Mouse (Mus musculus) midbrain, embryonic 15.5 days (tissue): ENCODE results near the gene 9530003J23Rik. TPM values are rescaled to one million over a fixed set of nuclear protein-coding genes. Genes with fewer than 3 reads are reported as not detected.
"Not testable (repeated sequence)": the region's sequence is repeated elsewhere in the genome, so short reads cannot be mapped to it uniquely, and the experiment has no call there.

ENCODE experiments used
- ATAC-seq: fragments of 200-750 bp; cut with Nextera tagmentation; replicated peaks from 2 replicates; pipeline ENCODE4 v1.8.0; 2017; ENCODE audit warnings: moderate TSS enrichment
- H3K27ac ChIP-seq: fragments of 300-500 bp; sonication (generic); 2 replicates; pipeline ENCODE4 v1.5.1; 2015; ENCODE audit warnings: mild to moderate bottlenecking, inconsistent platforms
- H3K27me3 ChIP-seq: fragments of 300-500 bp; sonication (generic); replicated peaks from 2 replicates; pipeline ENCODE4 v1.6.1; 2015; ENCODE audit warnings: inconsistent platforms
- H3K36me3 ChIP-seq: fragments of 300-500 bp; sonication (generic); replicated peaks from 2 replicates; pipeline ENCODE4 v1.6.1; 2015; ENCODE audit warnings: inconsistent platforms
- H3K4me1 ChIP-seq: fragments of 300-500 bp; sonication (generic); 2 replicates; pipeline ENCODE4 v1.6.1; 2015; ENCODE audit warnings: inconsistent platforms
- H3K4me2 ChIP-seq: fragments of 300-500 bp; sonication (generic); 2 replicates; pipeline ENCODE4 v1.6.1; 2015; ENCODE audit warnings: inconsistent platforms, mild to moderate bottlenecking, moderate library complexity
- H3K4me3 ChIP-seq: fragments of 300-500 bp; sonication (generic); 2 replicates; pipeline ENCODE4 v1.5.1; 2015; ENCODE audit warnings: mild to moderate bottlenecking, inconsistent platforms
- H3K9ac ChIP-seq: fragments of 300-500 bp; sonication (generic); 2 replicates; pipeline ENCODE4 v1.6.1; 2015; ENCODE audit warnings: mild to moderate bottlenecking, inconsistent platforms
- H3K9me3 ChIP-seq: fragments of 300-500 bp; sonication (generic); 2 replicates; pipeline ENCODE4 v1.6.1; 2016; ENCODE audit warnings: inconsistent platforms
- WGBS: fragments of 180-500 bp; shearing (Covaris S2); methylation state at CpG from one replicate; pipeline ENCODE4 v1.1.7; 2015; ENCODE audit warnings: mixed read lengths; 5-methylcytosine and 5-hydroxymethylcytosine counted together
- polyA plus RNA-seq: library from polyadenylated mRNA; unstranded; fragments of >200 nt; fragmentation: Nextera tagmentation; extraction: Ambion mirVana; gene quantifications from 2 replicates; pipeline ENCODE4 v1.2.1, GENCODE M21; 2015

Gene 9530003J23Rik
- polyA plus RNA-seq, 1 experiment from 2014 or later, result not detected

- H3K9ac ChIP-seq, result 0 out of 2 replicates have a peak overlapping the region, but pooled peaks have one; percentile 9
- peak overlapping the region; percentile 80 for H3K4me2 ChIP-seq
- WGBS, result 13% methylated on average over 3 of the region's 3 CpGs
- H3K36me3 ChIP-seq, result peaks cover 23% of the 10 kb centered on the region
- H3K9me3 ChIP-seq, result no peaks in the 10 kb centered on the region
- ATAC-seq, result peak; percentile 13; the same call in 1 of the 2 replicates
- peak overlapping the region; percentile 45; the same call in 1 of the 2 replicates for H3K27ac ChIP-seq
- peak overlapping the region; percentile 5; the same call in 1 of the 2 replicates for H3K4me3 ChIP-seq
- H3K4me1 ChIP-seq, result peaks cover 20% of the 10 kb centered on the region
- H3K27me3 ChIP-seq, result no peaks in the 10 kb centered on the region
Observed at GRCm38 (mm10) chr10:117222821-117223220, 15.7 kb downstream of the 9530003J23Rik start.

GRCm38 (mm10) chr10:117218351-117218750 is 20.2 kb downstream of the 9530003J23Rik start:
- Histone ChIP-seq H3K36me3 (peaks cover 56% of the 10 kb centered on the region), H3K27ac (no peak overlapping the region), H3K4me2 (no peak overlapping the region), H3K27me3 (no peaks in the 10 kb centered on the region), H3K9me3 (no peaks in the 10 kb centered on the region), H3K9ac (no peak overlapping the region), H3K4me1 (peaks cover 14% of the 10 kb centered on the region), H3K4me3 (no peak overlapping the region)
- no peak for ATAC-seq
- WGBS, result 93% methylated on average over 8 of the region's 8 CpGs

- no peak for ATAC-seq
- no peak overlapping the region for H3K4me2 ChIP-seq
- WGBS, result 86% methylated on average over 20 of the region's 20 CpGs
- no peak overlapping the region for H3K4me3 ChIP-seq
- H3K36me3 ChIP-seq, result peaks cover 56% of the 10 kb centered on the region
- no peak overlapping the region for H3K9ac ChIP-seq
- H3K27me3 ChIP-seq, result no peaks in the 10 kb centered on the region
- H3K9me3 ChIP-seq, result no peaks in the 10 kb centered on the region
- H3K4me1 ChIP-seq, result peaks cover 4% of the 10 kb centered on the region
- no peak overlapping the region for H3K27ac ChIP-seq
Observed at GRCm38 (mm10) chr10:117217246-117217840, 21.2 kb downstream of the 9530003J23Rik start.

GRCm38 (mm10) chr10:117216793-117217192 is 21.7 kb downstream of the 9530003J23Rik start:
- no peak overlapping the region for H3K9ac ChIP-seq
- H3K4me1 ChIP-seq, result no peaks in the 10 kb centered on the region
- no peak overlapping the region for H3K4me2 ChIP-seq
- H3K9me3 ChIP-seq, result no peaks in the 10 kb centered on the region
- no peak overlapping the region for H3K4me3 ChIP-seq
- WGBS, result 69% methylated on average over 5 of the region's 5 CpGs
- H3K36me3 ChIP-seq, result peaks cover 52% of the 10 kb centered on the region
- no peak overlapping the region for H3K27ac ChIP-seq
- no peak for ATAC-seq
- H3K27me3 ChIP-seq, result no peaks in the 10 kb centered on the region

GRCm38 (mm10) chr10:117216132-117216495 is 22.4 kb downstream of the 9530003J23Rik start:
- ATAC-seq, result no peak
- Histone ChIP-seq H3K4me2 (no peak overlapping the region), H3K9me3 (no peaks in the 10 kb centered on the region), H3K36me3 (peaks cover 52% of the 10 kb centered on the region), H3K4me1 (no peaks in the 10 kb centered on the region), H3K27ac (no peak overlapping the region), H3K27me3 (no peaks in the 10 kb centered on the region), H3K4me3 (no peak overlapping the region), H3K9ac (no peak overlapping the region)
- WGBS, result 97% methylated on average over 9 of the region's 9 CpGs

- Histone ChIP-seq H3K36me3 (peaks cover 52% of the 10 kb centered on the region), H3K9ac (no peak overlapping the region), H3K4me3 (no peak overlapping the region), H3K4me2 (no peak overlapping the region), H3K27me3 (no peaks in the 10 kb centered on the region), H3K27ac (no peak overlapping the region), H3K4me1 (no peaks in the 10 kb centered on the region), H3K9me3 (no peaks in the 10 kb centered on the region)
- no peak for ATAC-seq
- 94% methylated on average over 25 of the region's 25 CpGs for WGBS
Observed at GRCm38 (mm10) chr10:117215409-117216131, 22.9 kb downstream of the 9530003J23Rik start.

GRCm38 (mm10) chr10:117211023-117211422 is 27.5 kb downstream of the 9530003J23Rik start:
- Histone ChIP-seq H3K4me2 (no peak overlapping the region), H3K4me3 (no peak overlapping the region), H3K9ac (no peak overlapping the region), H3K4me1 (peaks cover 3% of the 10 kb centered on the region; the same call in 1 of the 2 replicates), H3K9me3 (no peaks in the 10 kb centered on the region), H3K36me3 (peaks cover 15% of the 10 kb centered on the region), H3K27ac (no peak overlapping the region), H3K27me3 (no peaks in the 10 kb centered on the region)
- WGBS, result 90% methylated on average over 6 of the region's 6 CpGs
- ATAC-seq, result no peak

GRCm38 (mm10) chr10:117209469-117209938 is 29.0 kb downstream of the 9530003J23Rik start:
- peak overlapping the region; percentile 24 for H3K4me3 ChIP-seq
- H3K9me3 ChIP-seq, result no peaks in the 10 kb centered on the region
- peaks cover 3% of the 10 kb centered on the region; the same call in 1 of the 2 replicates for H3K4me1 ChIP-seq
- WGBS, result 11% methylated on average over 11 of the region's 11 CpGs
- H3K27ac ChIP-seq, result no peak overlapping the region
- no peaks in the 10 kb centered on the region for H3K27me3 ChIP-seq
- peak; percentile 81 for ATAC-seq
- peaks cover 1% of the 10 kb centered on the region; the same call in 1 of the 2 replicates for H3K36me3 ChIP-seq
- H3K4me2 ChIP-seq, result peak overlapping the region; percentile 47
- no peak overlapping the region for H3K9ac ChIP-seq

GRCm38 (mm10) chr10:117208787-117209186 is 29.7 kb downstream of the 9530003J23Rik start:
- WGBS, result 87% methylated on average over 6 of the region's 6 CpGs
- not testable (repeated sequence) for ATAC-seq

GRCm38 (mm10) chr10:117208221-117208620 is 30.3 kb downstream of the 9530003J23Rik start:
- no peak for ATAC-seq
- Histone ChIP-seq H3K9me3 (no peaks in the 10 kb centered on the region), H3K4me2 (no peak overlapping the region), H3K36me3 (no peaks in the 10 kb centered on the region; the same call in 1 of the 2 replicates), H3K27ac (no peak overlapping the region), H3K27me3 (no peaks in the 10 kb centered on the region), H3K4me3 (no peak overlapping the region), H3K9ac (no peak overlapping the region), H3K4me1 (peaks cover 3% of the 10 kb centered on the region; the same call in 1 of the 2 replicates)
- 84% methylated on average over 15 of the region's 15 CpGs for WGBS

More at GRCm38 (mm10) chr10:117208787-117209186, 29.7 kb downstream of the 9530003J23Rik start:
- not testable (repeated sequence) for H3K27ac ChIP-seq, H3K4me2 ChIP-seq, H3K4me3 ChIP-seq, H3K9me3 ChIP-seq, H3K36me3 ChIP-seq, H3K4me1 ChIP-seq, H3K27me3 ChIP-seq, H3K9ac ChIP-seq

- Histone ChIP-seq H3K36me3 (no peaks in the 10 kb centered on the region), H3K4me3 (no peak overlapping the region), H3K27me3 (no peaks in the 10 kb centered on the region)
Observed at GRCm38 (mm10) chr10:117206070-117206469, 32.4 kb downstream of the 9530003J23Rik start.

GRCm38 (mm10) chr10:117203558-117203981 is 34.9 kb downstream of the 9530003J23Rik start:
- H3K4me3 ChIP-seq, result no peak overlapping the region
- no peak overlapping the region for H3K4me2 ChIP-seq
- ATAC-seq, result no peak
- no peaks in the 10 kb centered on the region for H3K36me3 ChIP-seq
- no peaks in the 10 kb centered on the region for H3K9me3 ChIP-seq
- no peaks in the 10 kb centered on the region for H3K27me3 ChIP-seq
- H3K9ac ChIP-seq, result no peak overlapping the region
- H3K27ac ChIP-seq, result no peak overlapping the region
- H3K4me1 ChIP-seq, result peaks cover 5% of the 10 kb centered on the region; the same call in 1 of the 2 replicates
- WGBS, result 71% methylated on average over 2 of the region's 2 CpGs

More at GRCm38 (mm10) chr10:117206070-117206469, 32.4 kb downstream of the 9530003J23Rik start:
- H3K4me1 ChIP-seq, result peaks cover 3% of the 10 kb centered on the region; the same call in 1 of the 2 replicates
- ATAC-seq, result no peak
- H3K9ac ChIP-seq, result no peak overlapping the region
- H3K9me3 ChIP-seq, result no peaks in the 10 kb centered on the region
- whole genome bisulfite sequencing, result 96% methylated on average over 3 of the region's 3 CpGs
- no peak overlapping the region for H3K4me2 ChIP-seq
- no peak overlapping the region for H3K27ac ChIP-seq
